Mouse (Mus musculus) liver, embryonic 14 days (tissue): ENCODE results near the gene Ros1. TPM values are rescaled to one million over a fixed set of nuclear protein-coding genes. Genes with fewer than 3 reads are reported as not detected.

Experiments
- polyA plus RNA-seq: library from polyadenylated mRNA; depleted of rRNA; stranded (reverse); fragments of >200 nt; gene quantifications from 2 replicates; pipeline ENCODE4 v1.2.3, GENCODE M21; 2012; rRNA removed

The Ros1 gene
- polyA plus RNA-seq: 0.01 and 0.03 TPM in 2 replicates

GRCm38 (mm10) chr10:52194957-52195852 lies at the start of gene Ros1:
Ros1 (minus strand) TSS chr10:52195244.

GRCm38 (mm10) chr10:52233301-52233968 lies 38.4 kb upstream of the Ros1 start, which contains the start of gene Dcbld1:
Dcbld1 (plus strand) TSS chr10:52233619.

GRCm38 (mm10) chr10:52022413-52023212 lies 172.4 kb downstream of the Ros1 start, which contains the start of gene Vgll2:
Vgll2 (plus strand) TSS chr10:52022502.

Other genes with a start within 250 kb of the Ros1 start
- gene Vgll2, start 172.7 kb downstream of the Ros1 start, polyA plus RNA-seq: 0.05 and 0.97 TPM in 2 replicates
- 1.8 and 2.1 TPM in 2 replicates for gene Dcbld1, start 38.4 kb upstream of the Ros1 start, polyA plus RNA-seq
- gene Gm26741, start 163.5 kb upstream of the Ros1 start, polyA plus RNA-seq: not detected in 2 replicates
- 2.5 and 3.6 TPM in 2 replicates for gene Gopc, start 186.9 kb upstream of the Ros1 start, polyA plus RNA-seq
- gene Nepn, start 193.7 kb upstream of the Ros1 start, polyA plus RNA-seq: 0.01 TPM in 1 of 2 replicates, not detected in the other
- gene Nus1, start 222.3 kb upstream of the Ros1 start, polyA plus RNA-seq: 8.5 and 10.2 TPM in 2 replicates